Mouse (Mus musculus): ENCODE measurements around the gene Zfp579. TPM values are rescaled to one million over a fixed set of nuclear protein-coding genes. Genes with fewer than 3 reads are reported as not detected.

Gene Zfp579
- total and polyA plus RNA-seq, 2 experiments, result 1.2 to 13.0 TPM

GRCm38 (mm10) chr7:4948386-4948785 lies 47.6 kb downstream of the Zfp579 start:
- Histone ChIP-seq H3K27me3 (ENCODE audit: control insufficient read depth, insufficient read depth, low read length) (no peaks in the 10 kb centered on the region), H3K9ac (ENCODE audit: low read depth, low read length) (no peak overlapping the region), H3K79me2 (ENCODE audit: control insufficient read depth, insufficient read depth, low read length) (no peaks in the 10 kb centered on the region), H3K4me1 (ENCODE audit: control insufficient read depth, insufficient read depth, low read length) (no peaks in the 10 kb centered on the region), H3K4me3 (ENCODE audit: insufficient read depth, low read depth, low read length) (no peak overlapping the region), H3K36me3 (ENCODE audit: control insufficient read depth, insufficient read depth, low read length) (no peaks in the 10 kb centered on the region), H3K27ac (replicated peaks; ENCODE audit: insufficient read depth, low read depth, low read length) (no peak overlapping the region)
- 13% methylated on average over 6 of the region's 6 CpGs for WGBS
- no peak for TF ChIP-seq POLR2A (IDR thresholded peaks at IDR 0.05; ENCODE audit: extremely low read depth, insufficient read depth, low read length)
- no peak for TF ChIP-seq CTCF (IDR thresholded peaks at IDR 0.05; ENCODE audit: low read depth, low read length)
- DNase-seq (ENCODE audit: extremely low read depth, low read depth, low spot score), result no peak

DNA sequence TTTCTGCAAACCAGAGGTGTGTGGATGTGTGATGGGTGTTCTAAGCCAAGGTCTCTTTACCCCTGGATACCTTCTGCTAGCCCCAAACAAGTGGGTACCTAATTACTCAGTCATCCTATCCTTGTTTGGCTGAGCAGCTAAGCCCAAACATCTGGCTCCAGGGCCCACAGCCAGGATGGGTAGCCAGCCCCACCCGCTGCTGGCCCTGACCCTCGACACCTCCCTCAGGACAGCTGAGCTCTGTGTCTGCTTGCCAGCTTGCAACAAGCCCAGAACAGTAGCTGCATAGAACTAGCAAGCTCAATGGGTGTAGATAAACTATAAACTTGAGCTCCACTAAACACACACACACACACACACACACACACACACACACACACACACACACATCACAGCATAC lies 48.1 kb downstream of the Zfp579 start:
- no peak overlapping the region for H3K9ac ChIP-seq (ENCODE audit: low read depth, low read length)
- TF ChIP-seq POLR2A (IDR thresholded peaks at IDR 0.05; ENCODE audit: extremely low read depth, insufficient read depth, low read length) (no peak), CTCF (IDR thresholded peaks at IDR 0.05; ENCODE audit: low read depth, low read length) (no peak)
- 8% methylated on average over 2 of the region's 2 CpGs for WGBS
- no peak overlapping the region for H3K27ac ChIP-seq (replicated peaks; ENCODE audit: insufficient read depth, low read depth, low read length)
- peak; percentile 10 for DNase-seq (ENCODE audit: extremely low read depth, low read depth, low spot score)
- no peaks in the 10 kb centered on the region for H3K27me3 ChIP-seq (ENCODE audit: control insufficient read depth, insufficient read depth, low read length)
- H3K79me2 ChIP-seq (ENCODE audit: control insufficient read depth, insufficient read depth, low read length), result no peaks in the 10 kb centered on the region
- H3K36me3 ChIP-seq (ENCODE audit: control insufficient read depth, insufficient read depth, low read length), result no peaks in the 10 kb centered on the region
- H3K4me3 ChIP-seq (ENCODE audit: insufficient read depth, low read depth, low read length), result no peak overlapping the region
- no peaks in the 10 kb centered on the region for H3K4me1 ChIP-seq (ENCODE audit: control insufficient read depth, insufficient read depth, low read length)

GRCm38 (mm10) chr7:4943223-4943815 lies 52.6 kb downstream of the Zfp579 start:
- TF ChIP-seq CTCF (IDR thresholded peaks at IDR 0.05; ENCODE audit: low read depth, low read length) (peak; percentile 98), POLR2A (IDR thresholded peaks at IDR 0.05; ENCODE audit: extremely low read depth, insufficient read depth, low read length) (no peak)
- no peaks in the 10 kb centered on the region for H3K4me1 ChIP-seq (ENCODE audit: control insufficient read depth, insufficient read depth, low read length)
- no peaks in the 10 kb centered on the region for H3K79me2 ChIP-seq (ENCODE audit: control insufficient read depth, insufficient read depth, low read length)
- H3K27me3 ChIP-seq (ENCODE audit: control insufficient read depth, insufficient read depth, low read length), result no peaks in the 10 kb centered on the region
- H3K27ac ChIP-seq (replicated peaks; ENCODE audit: insufficient read depth, low read depth, low read length), result no peak overlapping the region
- no peaks in the 10 kb centered on the region for H3K36me3 ChIP-seq (ENCODE audit: control insufficient read depth, insufficient read depth, low read length)
- 7% methylated on average over 15 of the region's 15 CpGs for WGBS
- DNase-seq (ENCODE audit: extremely low read depth, low read depth, low spot score), result peak; percentile 92
- peak overlapping the region; percentile 45 for H3K4me3 ChIP-seq (ENCODE audit: insufficient read depth, low read depth, low read length)
- peak overlapping the region; percentile 16 for H3K9ac ChIP-seq (ENCODE audit: low read depth, low read length)

DNA sequence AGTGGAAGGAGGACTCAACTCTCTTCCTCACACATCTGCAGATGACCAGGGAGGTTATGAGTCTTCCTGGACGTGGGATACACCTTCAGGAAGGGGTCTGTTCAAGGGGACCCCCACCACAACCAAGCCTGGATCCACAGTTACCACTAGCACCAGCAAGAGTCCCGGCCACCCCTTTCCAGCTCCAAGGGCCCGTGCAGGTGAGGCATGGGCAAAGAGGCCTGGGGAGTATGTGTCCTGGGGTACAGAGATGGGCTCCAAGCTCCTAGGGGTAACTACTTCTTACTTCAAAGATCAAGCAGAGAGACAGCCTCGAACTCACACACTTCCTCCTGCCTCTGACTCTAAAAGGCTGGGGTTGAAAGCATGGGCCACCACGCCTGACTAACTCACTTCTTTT lies 53.3 kb downstream of the Zfp579 start:
- H3K27ac ChIP-seq (replicated peaks; ENCODE audit: insufficient read depth, low read depth, low read length), result no peak overlapping the region
- H3K4me3 ChIP-seq (ENCODE audit: insufficient read depth, low read depth, low read length), result no peak overlapping the region
- H3K36me3 ChIP-seq (ENCODE audit: control insufficient read depth, insufficient read depth, low read length), result no peaks in the 10 kb centered on the region
- H3K79me2 ChIP-seq (ENCODE audit: control insufficient read depth, insufficient read depth, low read length), result no peaks in the 10 kb centered on the region
- H3K4me1 ChIP-seq (ENCODE audit: control insufficient read depth, insufficient read depth, low read length), result no peaks in the 10 kb centered on the region
- WGBS, result 41% methylated on average over 5 of the region's 5 CpGs
- H3K27me3 ChIP-seq (ENCODE audit: control insufficient read depth, insufficient read depth, low read length), result no peaks in the 10 kb centered on the region
- TF ChIP-seq POLR2A (IDR thresholded peaks at IDR 0.05; ENCODE audit: extremely low read depth, insufficient read depth, low read length) (no peak), CTCF (IDR thresholded peaks at IDR 0.05; ENCODE audit: low read depth, low read length) (no peak)
- DNase-seq (ENCODE audit: extremely low read depth, low read depth, low spot score), result no peak
- H3K9ac ChIP-seq (ENCODE audit: low read depth, low read length), result no peak overlapping the region

DNA sequence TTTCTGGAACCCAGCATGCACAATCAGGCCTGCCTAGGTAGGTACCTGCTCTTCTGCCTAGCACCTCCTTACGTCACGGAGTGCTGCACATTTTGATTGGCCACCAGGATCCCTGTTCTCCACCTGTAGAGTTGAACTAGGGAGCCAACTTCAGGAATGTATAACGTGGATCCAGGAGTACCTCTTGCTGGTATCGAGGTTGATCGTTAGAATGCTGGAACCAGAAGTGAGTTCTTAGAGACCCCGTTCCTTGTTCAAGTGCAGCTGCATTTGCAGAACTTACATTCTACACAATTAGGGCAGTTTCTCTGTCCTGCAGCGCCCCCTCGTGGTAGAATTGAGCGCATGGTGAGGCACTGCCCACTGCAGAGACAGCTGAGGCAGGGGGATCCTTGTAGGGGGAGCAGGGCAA lies 55.9 kb downstream of the Zfp579 start:
- Histone ChIP-seq H3K79me2 (ENCODE audit: control insufficient read depth, insufficient read depth, low read length) (no peaks in the 10 kb centered on the region), H3K4me1 (ENCODE audit: control insufficient read depth, insufficient read depth, low read length) (no peaks in the 10 kb centered on the region), H3K9ac (ENCODE audit: low read depth, low read length) (no peak overlapping the region), H3K27ac (replicated peaks; ENCODE audit: insufficient read depth, low read depth, low read length) (no peak overlapping the region), H3K4me3 (ENCODE audit: insufficient read depth, low read depth, low read length) (no peak overlapping the region), H3K36me3 (ENCODE audit: control insufficient read depth, insufficient read depth, low read length) (no peaks in the 10 kb centered on the region), H3K27me3 (ENCODE audit: control insufficient read depth, insufficient read depth, low read length) (no peaks in the 10 kb centered on the region)
- TF ChIP-seq CTCF (IDR thresholded peaks at IDR 0.05; ENCODE audit: low read depth, low read length) (peak; percentile 91), POLR2A (IDR thresholded peaks at IDR 0.05; ENCODE audit: extremely low read depth, insufficient read depth, low read length) (no peak)
- peak; percentile 70 for DNase-seq (ENCODE audit: extremely low read depth, low read depth, low spot score)
- WGBS, result 12% methylated on average over 9 of the region's 9 CpGs

DNA sequence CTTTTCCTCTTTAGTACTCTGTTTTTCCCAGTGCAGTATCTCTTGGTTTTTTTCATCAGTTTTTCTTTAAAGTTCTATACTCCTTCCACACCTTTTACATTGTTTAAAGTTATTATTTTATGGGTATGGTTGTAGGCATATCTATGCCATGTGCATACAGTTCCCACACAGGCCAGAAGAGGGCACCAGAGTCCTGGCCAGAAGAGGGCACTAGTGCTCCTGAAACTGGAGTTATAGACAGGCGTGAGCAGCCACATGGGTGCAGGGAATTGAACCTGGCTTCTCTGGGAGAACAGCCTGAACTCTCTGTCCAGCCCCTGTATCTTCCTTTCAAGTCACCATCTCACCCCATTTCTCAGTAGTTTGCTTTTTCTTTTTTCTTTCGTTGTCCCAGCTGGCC lies 57.5 kb downstream of the Zfp579 start:
- peak; percentile 49 for DNase-seq (ENCODE audit: extremely low read depth, low read depth, low spot score)
- TF ChIP-seq POLR2A (IDR thresholded peaks at IDR 0.05; ENCODE audit: extremely low read depth, insufficient read depth, low read length), result no peak
- TF ChIP-seq CTCF (IDR thresholded peaks at IDR 0.05; ENCODE audit: low read depth, low read length), result peak; percentile 89
- no peak overlapping the region for H3K27ac ChIP-seq (replicated peaks; ENCODE audit: insufficient read depth, low read depth, low read length)
- no peak overlapping the region for H3K4me3 ChIP-seq (ENCODE audit: insufficient read depth, low read depth, low read length)
- no peaks in the 10 kb centered on the region for H3K4me1 ChIP-seq (ENCODE audit: control insufficient read depth, insufficient read depth, low read length)
- H3K36me3 ChIP-seq (ENCODE audit: control insufficient read depth, insufficient read depth, low read length), result no peaks in the 10 kb centered on the region
- H3K9ac ChIP-seq (ENCODE audit: low read depth, low read length), result no peak overlapping the region
- H3K27me3 ChIP-seq (ENCODE audit: control insufficient read depth, insufficient read depth, low read length), result no peaks in the 10 kb centered on the region
- H3K79me2 ChIP-seq (ENCODE audit: control insufficient read depth, insufficient read depth, low read length), result no peaks in the 10 kb centered on the region
- 45% methylated on average over 2 of the region's 2 CpGs for WGBS

All from liver, adult 2 months (tissue).